Mouse (Mus musculus) thymus, postnatal 0 days (tissue): ENCODE measurements around the gene Mcrip1. TPM values are rescaled to one million over a fixed set of nuclear protein-coding genes. Genes with fewer than 3 reads are reported as not detected.
"Not testable (repeated sequence)": the region's sequence is repeated elsewhere in the genome, so short reads cannot be mapped to it uniquely, and the experiment has no call there.

Experiments used
- DNase-seq: peaks from one replicate; pipeline ENCODE4 v3.0.0-alpha.2; 2015; ENCODE audit warnings: low spot score
- polyA plus RNA-seq: library from polyadenylated mRNA; unstranded; fragments of >200 nt; fragmentation: Nextera tagmentation; extraction: Ambion mirVana; gene quantifications from 2 replicates; pipeline ENCODE4 v1.2.1, GENCODE M21; 2015

Gene Mcrip1
- polyA plus RNA-seq, 1 experiment from 2014 or later = 196 TPM

DNA sequence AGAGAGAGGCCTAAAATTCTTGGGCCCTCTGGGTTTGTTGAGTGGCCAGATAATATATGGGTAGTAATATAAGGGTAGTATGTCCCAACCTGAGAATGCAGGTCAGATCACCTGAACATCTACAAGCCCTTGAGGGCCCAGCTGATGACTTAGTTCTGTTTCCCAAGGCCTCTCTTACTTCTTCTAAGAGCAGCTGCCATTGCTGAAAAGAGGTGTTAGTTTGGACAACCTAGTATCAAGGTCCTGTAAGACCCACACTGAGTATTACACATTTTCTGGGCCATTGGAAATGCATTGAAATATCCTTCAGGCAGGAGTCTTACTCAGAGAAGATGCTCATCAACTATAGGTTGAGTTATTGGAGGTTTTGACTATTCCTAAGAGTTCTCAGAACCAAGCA is 26.4 kb upstream of the Mcrip1 start:
- no peak for DNase-seq

DNA sequence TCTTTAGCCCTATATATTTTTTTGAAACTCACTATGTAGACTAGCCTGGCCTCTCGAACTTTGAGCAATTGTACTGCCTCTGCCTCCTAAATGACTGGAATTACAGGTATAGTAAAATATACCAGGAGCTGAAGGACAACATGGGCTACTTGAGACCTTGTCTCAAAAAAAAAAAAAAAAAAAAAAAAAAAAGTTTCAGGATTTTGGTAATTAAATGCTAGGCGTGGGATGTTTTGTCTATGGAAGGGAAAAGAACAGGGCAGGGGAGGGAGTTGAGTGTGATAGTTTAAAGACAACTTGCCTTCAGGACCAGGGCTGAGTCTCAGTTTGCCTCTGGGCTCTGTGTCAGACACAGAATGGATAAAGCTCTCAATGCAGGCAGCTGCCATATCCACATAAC is 25.5 kb upstream of the Mcrip1 start:
- DNase-seq = no peak

- DNase-seq = no peak
Observed at GRCm38 (mm10) chr11:120574278-120574600, 24.7 kb upstream of the Mcrip1 start.

DNA sequence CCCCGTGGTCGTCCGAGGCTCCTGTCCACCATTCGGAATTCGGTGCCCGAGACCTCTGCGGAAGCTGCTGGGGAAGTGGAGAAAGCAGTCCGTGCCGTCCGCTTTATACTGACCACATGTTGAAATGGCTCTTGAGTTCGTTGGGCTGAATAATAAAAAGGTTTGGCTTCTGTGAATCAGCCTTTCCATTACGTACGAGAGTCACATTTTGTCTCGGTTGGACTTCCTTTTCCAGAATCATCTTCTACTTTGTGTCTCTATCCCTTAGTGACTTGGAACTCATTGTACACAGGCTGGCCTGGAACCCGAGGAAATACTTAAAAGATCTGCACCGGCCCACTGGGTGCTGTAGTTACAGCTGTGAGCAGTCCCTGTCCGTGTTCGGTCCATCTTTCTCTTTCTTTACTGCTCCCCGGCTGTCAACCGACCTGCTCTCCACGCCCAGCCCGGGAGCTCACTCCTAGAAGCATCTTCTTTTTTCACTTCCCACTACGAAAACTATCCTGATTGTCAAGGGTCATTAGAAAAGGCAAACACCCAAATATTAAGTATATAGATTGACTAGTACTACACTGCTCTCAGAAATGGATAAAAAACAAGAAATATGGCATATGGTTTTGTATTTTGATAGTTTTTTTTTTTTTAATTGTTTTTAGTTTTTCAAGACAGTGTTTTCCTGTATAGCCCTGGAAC is 24.2 kb upstream of the Mcrip1 start:
- DNase-seq = no peak

DNA sequence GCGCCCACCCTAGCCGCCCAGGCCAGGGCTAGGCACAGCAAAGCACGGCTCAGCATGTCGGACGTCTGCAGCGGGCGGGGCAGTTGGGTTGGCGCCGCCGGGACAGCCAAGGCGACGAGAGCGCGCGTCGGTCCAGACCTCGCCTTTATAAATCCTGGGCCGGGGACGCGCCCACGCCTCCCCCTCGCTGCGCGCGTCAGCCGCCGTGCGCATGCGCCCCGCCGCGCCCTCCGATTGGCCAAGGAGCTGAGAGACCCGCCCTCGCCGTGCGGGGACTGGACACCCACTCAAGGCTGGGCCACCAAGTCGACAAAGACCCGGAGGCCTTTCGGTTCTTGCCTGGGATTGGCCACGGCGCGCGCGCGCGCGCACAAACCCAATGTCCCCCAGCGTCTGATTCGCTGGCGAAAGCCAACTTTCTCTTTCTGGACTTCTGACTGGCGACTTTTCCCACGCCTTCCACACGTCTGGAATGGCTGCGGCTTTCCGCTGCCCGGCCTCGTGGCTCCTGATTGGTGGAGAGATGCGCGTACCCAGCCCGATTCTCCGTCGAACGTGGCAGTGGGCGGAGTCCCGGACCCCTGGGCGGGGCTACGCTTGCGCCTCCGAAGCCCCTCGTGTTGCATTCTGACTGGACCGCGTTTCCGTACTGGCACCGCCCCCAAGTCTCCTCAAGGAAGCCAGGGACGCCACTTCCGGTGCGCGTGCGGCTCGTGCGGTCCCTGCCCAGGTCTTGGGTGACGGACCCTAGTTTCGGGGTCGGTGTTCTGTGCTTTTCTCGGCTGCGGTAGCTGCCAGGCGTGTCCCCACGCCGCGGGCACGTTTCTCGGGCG is 23.4 kb upstream of the Mcrip1 start, which contains the start of gene P4hb:
Gene P4hb (minus strand): TSS at position 502 of the 833 bp plus-strand sequence.
- peak; percentile 99 for DNase-seq

GRCm38 (mm10) chr11:120572417-120572751 is 22.9 kb upstream of the Mcrip1 start:
- no peak for DNase-seq

- no peak for DNase-seq
Observed at GRCm38 (mm10) chr11:120571754-120572416, 22.4 kb upstream of the Mcrip1 start.

DNA sequence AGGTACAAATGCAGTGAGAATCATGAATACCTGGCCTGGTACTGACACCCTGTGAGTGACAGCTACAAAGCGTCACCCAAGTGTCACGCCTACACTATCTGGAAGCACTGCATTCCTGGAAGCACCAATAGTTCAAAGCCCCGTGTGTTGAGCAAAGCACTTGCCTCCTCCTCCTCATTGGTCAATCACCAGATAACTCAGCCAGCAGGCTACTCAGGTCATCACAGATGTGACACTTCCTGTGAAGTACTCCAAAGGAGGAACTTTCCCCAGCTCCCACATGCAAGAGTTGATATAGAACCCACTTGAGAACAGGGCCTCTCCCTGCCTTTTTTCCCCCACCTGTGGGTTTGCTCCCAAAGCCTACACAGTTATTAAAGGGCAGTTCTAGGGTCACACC is 21.6 kb upstream of the Mcrip1 start:
- DNase-seq = no peak

GRCm38 (mm10) chr11:120568324-120568723 is 18.8 kb upstream of the Mcrip1 start:
- no peak for DNase-seq

- DNase-seq = no peak
Observed at GRCm38 (mm10) chr11:120565114-120565513, 15.6 kb upstream of the Mcrip1 start.

- no peak for DNase-seq
Observed at GRCm38 (mm10) chr11:120562949-120563348, 13.4 kb upstream of the Mcrip1 start.

- DNase-seq = no peak
Observed at GRCm38 (mm10) chr11:120560952-120561728, 11.6 kb upstream of the Mcrip1 start.

DNA sequence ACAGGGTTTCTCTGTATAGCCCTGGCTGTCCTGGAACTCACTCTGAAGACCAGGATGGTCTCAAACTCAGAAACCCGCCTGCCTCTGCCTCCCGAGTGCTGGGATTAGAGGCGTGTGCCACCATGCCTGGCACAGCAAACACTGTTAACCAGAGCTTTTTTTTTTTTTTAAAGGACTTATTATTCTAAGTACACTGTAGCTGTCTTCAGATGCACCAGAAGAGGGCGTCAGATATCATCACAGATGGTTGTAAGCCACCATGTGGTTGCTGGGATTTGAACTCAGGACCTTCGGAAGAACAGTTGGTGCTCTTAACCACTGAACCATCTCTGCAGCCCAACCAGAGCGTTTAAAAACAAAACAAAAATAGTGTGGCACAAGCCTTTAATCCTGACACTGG is 9.3 kb upstream of the Mcrip1 start:
- DNase-seq = not testable (repeated sequence)

DNA sequence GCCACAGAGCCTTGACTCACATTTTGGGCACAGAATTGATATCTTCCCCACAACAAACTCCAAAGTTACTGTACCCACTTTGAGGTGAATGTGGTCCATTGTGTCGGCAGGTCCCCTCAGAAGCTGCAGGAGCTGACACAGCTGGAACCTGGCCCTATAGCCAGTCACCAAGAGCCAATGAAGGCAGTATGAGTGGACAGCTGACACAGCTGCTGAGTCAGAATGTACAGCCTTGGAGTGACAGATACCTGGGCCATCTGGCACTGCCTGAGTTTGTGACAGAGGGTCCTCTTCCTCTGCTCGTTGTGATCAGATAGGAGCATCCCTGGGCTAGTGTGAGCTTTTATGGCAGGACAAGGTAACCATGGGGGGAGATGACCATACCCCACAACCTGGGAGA is 5.7 kb upstream of the Mcrip1 start:
- no peak for DNase-seq

DNA sequence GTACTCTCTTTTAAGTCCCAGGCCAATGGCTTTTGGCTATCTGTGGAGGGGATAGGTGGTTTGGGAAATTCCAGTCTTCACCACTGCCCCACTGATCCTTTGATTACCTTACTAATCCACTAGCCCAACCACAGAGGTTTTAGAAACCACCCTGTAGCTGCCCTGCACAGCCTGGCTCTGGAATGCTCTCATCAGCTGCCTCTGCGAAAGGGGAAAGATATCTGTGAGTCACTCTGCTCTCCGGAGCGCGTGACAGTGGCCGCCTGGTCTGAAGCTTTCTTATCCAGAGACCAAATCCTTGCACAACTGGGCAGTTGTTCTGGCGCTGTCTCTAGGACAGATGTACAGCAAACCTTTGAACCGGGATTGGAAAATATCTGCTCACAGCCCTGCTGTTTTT is 5.3 kb upstream of the Mcrip1 start:
- DNase-seq = no peak

DNA sequence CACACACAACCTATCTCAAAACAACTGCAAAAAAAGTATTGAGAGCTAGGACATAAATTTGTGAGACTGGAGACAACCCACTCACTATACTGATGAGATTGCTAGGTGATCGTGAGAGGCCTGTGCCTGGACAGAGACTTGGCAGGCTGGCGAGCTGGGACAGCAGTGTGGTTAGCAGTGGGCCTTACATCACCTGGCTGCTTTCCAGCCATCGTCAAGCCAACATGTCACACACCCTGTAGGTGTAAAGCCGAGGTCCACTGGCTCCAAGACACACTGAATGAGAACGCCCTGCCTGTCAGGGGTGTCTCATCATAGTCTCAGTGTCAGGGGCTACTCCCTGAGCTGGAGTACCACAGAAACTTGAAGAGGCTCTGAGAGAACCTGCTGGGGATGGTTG is 3.2 kb upstream of the Mcrip1 start:
- DNase-seq = no peak

DNA sequence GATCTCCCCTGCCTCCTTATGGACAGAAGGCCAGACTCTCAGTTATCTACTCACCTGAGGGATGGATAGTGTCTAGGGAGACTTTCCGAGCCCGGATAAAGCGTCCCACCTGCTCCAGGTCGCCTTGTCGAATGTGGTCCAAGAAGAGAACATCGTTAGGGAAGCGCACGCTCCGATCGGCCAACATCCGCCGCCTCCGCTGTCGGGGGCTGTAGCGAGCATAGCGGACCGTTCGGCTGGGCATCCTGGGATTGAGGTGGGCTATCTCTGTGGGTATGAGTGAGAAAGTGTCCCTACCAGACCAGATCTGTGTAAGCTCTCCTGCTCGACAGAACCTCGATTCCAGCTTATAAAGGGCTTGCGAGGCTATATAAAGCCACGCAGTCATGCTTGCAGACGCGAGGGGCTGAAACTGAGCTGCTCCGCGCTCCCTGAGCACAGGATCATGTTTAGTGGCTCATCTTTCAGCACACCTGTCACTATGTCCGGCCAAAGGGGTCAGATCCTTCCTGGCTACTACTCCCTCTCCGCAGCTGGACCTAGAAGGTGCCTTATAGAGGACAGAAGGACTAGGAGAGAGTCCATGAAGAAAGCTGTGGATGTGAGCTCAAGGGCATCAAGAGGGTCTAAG is 1.4 kb upstream of the Mcrip1 start, which contains the start of gene Ppp1r27:
Gene Ppp1r27 (minus strand): TSS at position 323 of the 631 bp plus-strand sequence.
- no peak for DNase-seq

DNA sequence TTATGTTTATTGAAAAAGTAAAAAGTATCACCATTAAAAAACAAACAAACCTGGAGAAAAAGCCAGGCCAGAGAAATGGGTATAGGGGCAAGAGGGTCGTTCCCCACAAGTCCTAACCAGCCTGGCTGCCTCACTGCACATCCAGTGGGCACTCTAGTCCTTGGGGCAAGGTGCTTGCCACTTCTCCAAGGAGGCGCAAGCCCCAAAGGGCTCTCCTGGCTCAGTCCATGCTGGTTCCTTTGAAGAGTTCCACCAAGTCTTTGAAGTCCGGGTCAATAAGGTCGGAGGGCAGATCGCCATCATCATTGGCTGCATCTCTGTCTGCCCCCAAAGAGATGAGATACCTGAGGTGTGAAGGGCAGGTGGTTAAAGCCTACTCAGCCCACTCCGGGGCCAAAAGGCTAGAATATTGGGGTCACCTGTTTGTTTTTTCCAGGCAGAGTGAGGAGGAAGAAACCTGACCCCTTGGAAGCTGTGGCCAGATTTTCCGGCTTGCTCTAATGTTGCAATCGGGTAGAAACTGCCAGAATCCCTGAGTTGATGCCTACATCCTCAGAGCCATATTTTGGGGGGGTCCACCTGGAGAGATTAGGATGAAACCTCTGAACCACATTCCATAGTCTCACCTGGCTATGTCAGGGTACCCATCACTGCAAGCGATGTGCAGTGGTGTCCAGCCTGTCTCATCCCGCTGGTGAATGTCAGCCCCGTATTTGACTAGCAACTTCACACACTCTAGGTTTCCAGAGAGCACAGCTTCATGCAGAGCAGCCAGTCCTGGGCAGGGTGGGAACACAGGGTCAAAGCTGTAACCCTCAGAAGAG is 671 bp upstream of the Mcrip1 start:
- no peak for DNase-seq

GRCm38 (mm10) chr11:120548786-120549167 is 750 bp downstream of the Mcrip1 start:
- no peak for DNase-seq

DNA sequence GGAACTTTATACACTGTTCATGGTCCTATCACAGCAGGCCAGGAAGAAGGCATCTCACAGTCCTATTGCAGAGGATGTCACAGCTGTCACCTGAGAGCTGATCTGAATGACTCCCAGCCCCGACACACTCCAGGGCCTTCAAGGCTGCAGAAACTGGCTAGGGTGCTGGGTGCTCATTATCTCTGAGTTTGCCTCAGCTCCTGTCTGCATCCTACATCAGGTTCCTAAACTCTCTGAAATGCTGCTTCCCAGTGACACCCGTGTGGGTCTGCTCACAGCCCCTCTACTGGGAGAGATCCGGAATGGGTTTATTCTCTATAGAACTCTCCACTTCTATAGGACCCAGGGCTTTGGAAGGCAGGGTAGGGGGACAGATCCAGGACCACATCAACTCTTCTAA is 1.3 kb downstream of the Mcrip1 start:
- no peak for DNase-seq
